ENCODE assay signal across 13 mouse cellular contexts in genomic region chr13:24027191-24028170, GRCm38 (mm10). TPM values are rescaled to one million over a fixed set of nuclear protein-coding genes. Genes with fewer than 3 reads are reported as not detected.
DNase-seq lines count a peak whose midpoint lies in the region; ATAC-seq and TF ChIP-seq lines count a peak whose summit lies in the region.
"Had no signal": no experiment of that assay in that cellular context is flagged by ENCODE, and none has a peak within 500 bp of the region (broad histone marks: within the 10 kb centered on the region; RNA-seq: fewer than 3 reads in every experiment).

No protein-coding gene starts in this region.

- ATAC-seq in lung, postnatal 0 days: no peak
- peak; percentile 66 for ATAC-seq in common myeloid progenitor, adult 5-6 weeks (replicated peaks; ENCODE audit: low read depth, poor library complexity, severe bottlenecking)

- no peaks in the 10 kb centered on the region for H3K4me1 ChIP-seq in lung, postnatal 0 days (ENCODE audit: insufficient read depth, low read depth, low read length)
- H3K4me1 ChIP-seq: lung, embryonic 15.5 days had no signal

- H3K9ac ChIP-seq in lung, postnatal 0 days (replicated peaks; ENCODE audit: low read depth): no peak overlapping the region
- H3K9ac ChIP-seq: lung, embryonic 15.5 days had no signal

- 0 out of 2 replicates have a peak, but pooled peaks cover 7% of the 10 kb centered on the region for H3K36me3 ChIP-seq in lung, postnatal 0 days (ENCODE audit: insufficient read depth, low read length)
- H3K36me3 ChIP-seq: G1E; lung, embryonic 15.5 days had no signal

- no peak overlapping the region for H3K4me2 ChIP-seq in lung, postnatal 0 days (replicated peaks; ENCODE audit: low read depth, low read length)
- H3K4me2 ChIP-seq: lung, embryonic 15.5 days had no signal

- H3K4me3 ChIP-seq in gastrocnemius, adult 2 months: no peak overlapping the region
- no peak overlapping the region for H3K4me3 ChIP-seq in lung, postnatal 0 days (ENCODE audit: low read depth, low read length)
- H3K4me3 ChIP-seq: lung, embryonic 15.5 days had no signal

- intact Hi-C loops in gastrocnemius, adult 2 months (cut with DNase I): loop anchor here (5.0 kb wide), 1 partner anchor 255 kb away; the partner anchor contains the start of gene Carmil1

- H3K27me3 ChIP-seq in lung, postnatal 0 days (replicated peaks; ENCODE audit: insufficient read depth, low read length): no peaks in the 10 kb centered on the region
- H3K27me3 ChIP-seq: lung, embryonic 15.5 days had no signal

- H3K9me3 ChIP-seq in lung, postnatal 0 days (ENCODE audit: low read length): no peaks in the 10 kb centered on the region
- H3K9me3 ChIP-seq: G1E; lung, embryonic 15.5 days had no signal

- 62% methylated on average over 5 of the region's 5 CpGs for WGBS in lung, postnatal 0 days

- DNase-seq in gastrocnemius, adult 2 months: no peak
- no peak for DNase-seq in gastrocnemius, postnatal 4 days (ENCODE audit: low spot score in 2 of 2)
- peak; percentile 53 for DNase-seq in lung, postnatal 0 days (ENCODE audit: low spot score)
- DNase-seq in lung, postnatal 4 days: no peak
- DNase-seq in retina, postnatal 1 day: peak; percentile 43
- no peak for DNase-seq in spleen, postnatal 10 days (ENCODE audit: low spot score in 2 of 2)
- no peak for DNase-seq in right cerebral cortex, adult 18-20 months
- DNase-seq: cerebellum, adult 11-12 months; gastrocnemius, postnatal 14 days; layer of hippocampus, adult 9-11 months had no signal

- no peak for TF ChIP-seq EP300 in lung, postnatal 0 days (IDR thresholded peaks at IDR 0.05)

- TF ChIP-seq CTCF in gastrocnemius, adult 2 months (IDR thresholded peaks at IDR 0.05): peak; percentile 49
- peak; percentile 53 for TF ChIP-seq CTCF in lung, postnatal 0 days (IDR thresholded peaks at IDR 0.05)

- no peak overlapping the region for H3K27ac ChIP-seq in gastrocnemius, adult 2 months
- no peak overlapping the region for H3K27ac ChIP-seq in lung, postnatal 0 days (ENCODE audit: low read length)
- H3K27ac ChIP-seq: lung, embryonic 15.5 days had no signal

RNA-seq across cellular contexts. Expression of gene Scgn, which starts 36.5 kb away (rescaled TPM):
- total RNA-seq in gastrocnemius, adult 2 months (2021): not detected
- not detected for total RNA-seq in gastrocnemius, postnatal 4 days (2021)
- polyA plus RNA-seq in lung, postnatal 0 days (2015; fragmentation: Nextera tagmentation; extraction: Ambion mirVana): not detected in 2 replicates
- total RNA-seq in common myeloid progenitor, adult 5-6 weeks (2017): not detected in 2 replicates
- total RNA-seq: G1E; gastrocnemius, postnatal 14 days had no signal
- polyA plus RNA-seq: G1E; lung, embryonic 15.5 days had no signal

Comparison
In these comparisons a context has a peak if more than half of its experiments do, and no peak if none do; other contexts are left out.
1. DNase-seq: peak in lung, postnatal 0 days (single experiment) and retina, postnatal 1 day (single experiment); none in gastrocnemius, adult 2 months (single experiment), gastrocnemius, postnatal 4 days (0 of 2), lung, postnatal 4 days (0 of 2), spleen, postnatal 10 days (0 of 2) and right cerebral cortex, adult 18-20 months (single experiment).